Mouse (Mus musculus) hindbrain, postnatal 0 days (tissue): ENCODE measurements at regions not wholly inside any gene's neighbourhood (a gene's known extent, or its start where the extent isn't known, plus 50 kb on each side); places are given as distances from the start of the nearest gene placed in this dataset.

Source experiments
- ATAC-seq: fragments of 200-750 bp; cut with Nextera tagmentation; 2 replicates; pipeline ENCODE4 v1.8.0; 2017; ENCODE audit warnings: mild to moderate bottlenecking, moderate TSS enrichment, moderate library complexity
- DNase-seq: peaks from one replicate; pipeline ENCODE4 v3.0.0-alpha.2; 2015; ENCODE audit warnings: low spot score
- H3K27ac ChIP-seq: fragments of 300-500 bp; sonication (generic); 2 replicates; pipeline ENCODE4 v1.5.1; 2014; ENCODE audit warnings: mild to moderate bottlenecking
- H3K27me3 ChIP-seq: fragments of 300-500 bp; sonication (generic); 2 replicates; pipeline ENCODE4 v1.6.1; 2014; ENCODE audit warnings: low read length, mixed read lengths; ENCODE audit not compliant: insufficient read depth
- H3K36me3 ChIP-seq: fragments of 300-500 bp; sonication (generic); 2 replicates; pipeline ENCODE4 v1.6.1; 2014; ENCODE audit warnings: low read length, mixed read lengths; ENCODE audit not compliant: insufficient read depth
- H3K4me1 ChIP-seq: fragments of 300-500 bp; sonication (generic); 2 replicates; pipeline ENCODE4 v1.6.1; 2014; ENCODE audit warnings: antibody characterized with exemption, low read length, mixed read lengths; ENCODE audit not compliant: insufficient read depth
- H3K4me2 ChIP-seq: fragments of 300-500 bp; sonication (generic); 2 replicates; pipeline ENCODE4 v1.6.1; 2014; ENCODE audit warnings: low read depth, mild to moderate bottlenecking, low read length, moderate library complexity, mixed read lengths
- H3K4me3 ChIP-seq: fragments of 300-500 bp; sonication (generic); 2 replicates; pipeline ENCODE4 v1.5.1; 2014; ENCODE audit warnings: low read length
- H3K9ac ChIP-seq: fragments of 300-500 bp; sonication (generic); replicated peaks from 2 replicates; pipeline ENCODE4 v1.6.1; 2014; ENCODE audit warnings: mild to moderate bottlenecking, low read length, moderate library complexity, mixed read lengths
- H3K9me3 ChIP-seq: fragments of 300-500 bp; sonication (generic); 2 replicates; pipeline ENCODE4 v1.6.1; 2016; ENCODE audit warnings: low read length, mixed read lengths
- CTCF ChIP-seq: IDR thresholded peaks from 2 replicates; pipeline ENCODE4 v1.5.1; 2016; ENCODE audit warnings: antibody characterized with exemption, control low read depth, low read depth
- WGBS: fragments of 180-500 bp; shearing (Covaris S2); extraction: QIAGEN DNeasy Blood & Tissue Kit; methylation state at CpG from one replicate; pipeline ENCODE4 v1.1.7; 2014; 5-methylcytosine and 5-hydroxymethylcytosine counted together

- TF ChIP-seq CTCF, result no peak
- 89% methylated on average over 32 of the region's 32 CpGs for WGBS
- H3K27me3 ChIP-seq, result no peaks in the 10 kb centered on the region
- DNase-seq (no peak), ATAC-seq (no peak)
- H3K4me2 ChIP-seq, result no peak overlapping the region
- no peaks in the 10 kb centered on the region for H3K9me3 ChIP-seq
- no peaks in the 10 kb centered on the region for H3K36me3 ChIP-seq
- H3K4me3 ChIP-seq, result no peak overlapping the region
- H3K9ac ChIP-seq, result no peak overlapping the region
- H3K4me1 ChIP-seq, result 0 out of 2 replicates have a peak, but pooled peaks cover under 1% of the 10 kb centered on the region
- no peak overlapping the region for H3K27ac ChIP-seq
Observed at GRCm38 (mm10) chr17:31732176-31732880, 54.7 kb downstream of the Cryaa start.

- ATAC-seq (no peak), DNase-seq (no peak)
- Histone ChIP-seq H3K36me3 (no peaks in the 10 kb centered on the region), H3K9ac (no peak overlapping the region), H3K27ac (no peak overlapping the region), H3K4me2 (no peak overlapping the region), H3K4me3 (no peak overlapping the region), H3K9me3 (no peaks in the 10 kb centered on the region), H3K4me1 (no peaks in the 10 kb centered on the region), H3K27me3 (no peaks in the 10 kb centered on the region)
- WGBS, result 40% methylated on average over 7 of the region's 7 CpGs
- TF ChIP-seq CTCF, result no peak
Observed at GRCm38 (mm10) chr17:31734521-31734920, 56.9 kb downstream of the Cryaa start.

GRCm38 (mm10) chr17:31736716-31737115 is 59.1 kb downstream of the Cryaa start:
- DNase-seq (no peak), ATAC-seq (no peak)
- Histone ChIP-seq H3K4me2 (no peak overlapping the region), H3K27me3 (no peaks in the 10 kb centered on the region), H3K4me1 (no peaks in the 10 kb centered on the region), H3K9ac (no peak overlapping the region), H3K36me3 (no peaks in the 10 kb centered on the region), H3K27ac (no peak overlapping the region), H3K9me3 (no peaks in the 10 kb centered on the region), H3K4me3 (no peak overlapping the region)
- no peak for TF ChIP-seq CTCF
- 81% methylated on average over 6 of the region's 6 CpGs for WGBS

- TF ChIP-seq CTCF, result no peak
- Histone ChIP-seq H3K9me3 (no peaks in the 10 kb centered on the region), H3K4me2 (no peak overlapping the region), H3K27ac (no peak overlapping the region), H3K36me3 (no peaks in the 10 kb centered on the region), H3K27me3 (no peaks in the 10 kb centered on the region), H3K4me3 (no peak overlapping the region), H3K9ac (no peak overlapping the region), H3K4me1 (no peaks in the 10 kb centered on the region)
- ATAC-seq (no peak), DNase-seq (no peak)
- WGBS, result 76% methylated on average over 3 of the region's 3 CpGs
Observed at GRCm38 (mm10) chr17:31738249-31738648, 60.6 kb downstream of the Cryaa start.

GRCm38 (mm10) chr17:31739586-31739985 is 62.0 kb downstream of the Cryaa start:
- no peak overlapping the region for H3K4me2 ChIP-seq
- no peak overlapping the region for H3K4me3 ChIP-seq
- no peaks in the 10 kb centered on the region for H3K36me3 ChIP-seq
- H3K4me1 ChIP-seq, result no peaks in the 10 kb centered on the region
- no peaks in the 10 kb centered on the region for H3K9me3 ChIP-seq
- DNase-seq, result no peak
- no peak overlapping the region for H3K27ac ChIP-seq
- H3K9ac ChIP-seq, result no peak overlapping the region
- WGBS, result 37% methylated on average over 11 of the region's 11 CpGs
- no peaks in the 10 kb centered on the region for H3K27me3 ChIP-seq
- ATAC-seq, result no peak
- TF ChIP-seq CTCF, result no peak

- Histone ChIP-seq H3K9me3 (no peaks in the 10 kb centered on the region), H3K27ac (no peak overlapping the region), H3K4me2 (no peak overlapping the region), H3K9ac (no peak overlapping the region), H3K4me3 (no peak overlapping the region), H3K36me3 (no peaks in the 10 kb centered on the region), H3K4me1 (no peaks in the 10 kb centered on the region), H3K27me3 (no peaks in the 10 kb centered on the region)
- 70% methylated on average over 11 of the region's 11 CpGs for WGBS
- DNase-seq (no peak), ATAC-seq (no peak)
- no peak for TF ChIP-seq CTCF
Observed at GRCm38 (mm10) chr17:31740059-31740458, 62.5 kb downstream of the Cryaa start.

GRCm38 (mm10) chr17:31743656-31744055 is 66.0 kb downstream of the Cryaa start:
- WGBS, result 89% methylated on average over 4 of the region's 4 CpGs

More at GRCm38 (mm10) chr17:31743656-31744055, 66.0 kb downstream of the Cryaa start:
- DNase-seq (no peak), ATAC-seq (no peak)
- Histone ChIP-seq H3K9me3 (no peaks in the 10 kb centered on the region), H3K36me3 (no peaks in the 10 kb centered on the region), H3K4me3 (no peak overlapping the region), H3K27me3 (no peaks in the 10 kb centered on the region), H3K4me1 (no peaks in the 10 kb centered on the region; the same call in 1 of the 2 replicates), H3K27ac (no peak overlapping the region), H3K4me2 (no peak overlapping the region), H3K9ac (no peak overlapping the region)
- TF ChIP-seq CTCF, result no peak
